Mouse (Mus musculus) left cerebral cortex, postnatal 14 days (tissue): ENCODE measurements around the gene Mapkap1. TPM values are rescaled to one million over a fixed set of nuclear protein-coding genes. Genes with fewer than 3 reads are reported as not detected.

Experiments used
- DNase-seq, 2 experiments: peaks; one replicate each; pipeline ENCODE4 v3.0.0; 2021 to 2022; ENCODE audit warnings: low spot score in 2 of 2, mixed read lengths in 1 of 2
- intact Hi-C: fragments of 180-260 bp; cut with DNase I; formaldehyde crosslinking; loops from one replicate; pipeline ENCODE4 v1.15.1; 2025
- total RNA-seq, 2 experiments: library from RNA; stranded (reverse); gene quantifications; 2 replicates each; pipeline ENCODE4 v1.2.3; 2021

Gene Mapkap1
- total RNA-seq, 2 experiments from 2014 or later = 63.1 to 66.3 TPM

GRCm38 (mm10) chr2:34620778-34621415 is 214.3 kb downstream of the Mapkap1 start:
- intact Hi-C loops = no loop called here
- no peak for DNase-seq

GRCm38 (mm10) chr2:34621485-34621884 is 214.9 kb downstream of the Mapkap1 start:
- intact Hi-C loops = no loop called here
- no peak for DNase-seq

- intact Hi-C loops = no loop called here
Observed at GRCm38 (mm10) chr2:34622518-34622917, 215.9 kb downstream of the Mapkap1 start.

GRCm38 (mm10) chr2:34623181-34623580 is 216.6 kb downstream of the Mapkap1 start:
- intact Hi-C loops = no loop called here
- no peak for DNase-seq

More at GRCm38 (mm10) chr2:34622518-34622917, 215.9 kb downstream of the Mapkap1 start:
- DNase-seq = no peak

GRCm38 (mm10) chr2:34624076-34624475 is 217.5 kb downstream of the Mapkap1 start:
- intact Hi-C loops = no loop called here
- DNase-seq = no peak

GRCm38 (mm10) chr2:34627328-34628226 is 221.0 kb downstream of the Mapkap1 start:
- DNase-seq = no peak
- intact Hi-C loops = no loop called here

GRCm38 (mm10) chr2:34628903-34629540 is 222.5 kb downstream of the Mapkap1 start:
- DNase-seq = no peak
- intact Hi-C loops = no loop called here

- intact Hi-C loops = loop anchor here (10.0 kb wide), 2 partner anchors 805 to 875 kb away; no protein-coding TSS in a partner anchor
Observed at GRCm38 (mm10) chr2:34629758-34630157, 223.2 kb downstream of the Mapkap1 start.

GRCm38 (mm10) chr2:34630445-34630844 is 223.9 kb downstream of the Mapkap1 start:
- no peak for DNase-seq
- intact Hi-C loops = loop anchor here (10.0 kb wide), 2 partner anchors 806 to 876 kb away; no protein-coding TSS in a partner anchor

More at GRCm38 (mm10) chr2:34629758-34630157, 223.2 kb downstream of the Mapkap1 start:
- no peak for DNase-seq

- DNase-seq = no peak
- intact Hi-C loops = loop anchor here (10.0 kb wide), 2 partner anchors 807 to 877 kb away; no protein-coding TSS in a partner anchor
Observed at GRCm38 (mm10) chr2:34632051-34632450, 225.5 kb downstream of the Mapkap1 start.

GRCm38 (mm10) chr2:34635249-34636165 is 228.9 kb downstream of the Mapkap1 start:
- DNase-seq = no peak
- intact Hi-C loops = loop anchor here (10.0 kb wide), 2 partner anchors 811 to 881 kb away; no protein-coding TSS in a partner anchor

- intact Hi-C loops = loop anchor here (1.0 to 10.0 kb wide), 3 partner anchors 666 to 884 kb away; no protein-coding TSS in a partner anchor
- DNase-seq = peak; percentile 88 to 90
Observed at GRCm38 (mm10) chr2:34638955-34639650, 232.5 kb downstream of the Mapkap1 start.

GRCm38 (mm10) chr2:34639725-34640124 is 233.2 kb downstream of the Mapkap1 start:
- intact Hi-C loops = loop anchor here (1.0 to 10.0 kb wide), 3 partner anchors 666 to 885 kb away; no protein-coding TSS in a partner anchor
- no peak for DNase-seq

- intact Hi-C loops = no loop called here
- DNase-seq = no peak
Observed at GRCm38 (mm10) chr2:34642351-34642750, 235.8 kb downstream of the Mapkap1 start.

GRCm38 (mm10) chr2:34644571-34645526 is 238.3 kb downstream of the Mapkap1 start:
- intact Hi-C loops = no loop called here

GRCm38 (mm10) chr2:34645851-34646540 is 239.4 kb downstream of the Mapkap1 start:
- intact Hi-C loops = no loop called here
- DNase-seq = no peak

More at GRCm38 (mm10) chr2:34644571-34645526, 238.3 kb downstream of the Mapkap1 start:
- DNase-seq = no peak
